Comparison of ENCODE assay signal across 21 mouse cellular contexts in the genomic region with DNA sequence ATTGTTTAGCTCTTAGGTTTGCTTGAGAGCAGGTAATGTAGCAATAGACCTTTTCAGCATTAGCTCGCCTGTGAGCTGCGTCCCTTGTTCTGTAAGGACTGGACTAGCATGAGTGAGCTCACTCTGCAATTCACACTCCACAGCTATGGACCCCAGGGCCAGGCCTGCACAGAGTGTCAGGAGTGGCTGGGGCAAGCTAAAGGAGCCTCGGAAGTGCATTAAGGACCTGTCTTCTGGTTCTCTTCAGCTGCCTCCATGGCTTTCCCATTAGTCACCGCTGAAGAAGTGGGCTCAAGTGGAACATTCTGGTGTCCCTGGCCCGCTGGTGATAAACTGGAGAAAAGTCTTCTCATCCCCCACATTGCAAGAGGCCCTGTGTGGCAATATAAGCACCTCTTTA. TPM values are rescaled to one million over a fixed set of nuclear protein-coding genes. Genes with fewer than 3 reads are reported as not detected.
A peak's percentile ranks its signal among the peaks of the same experiment; 100 is the strongest.
DNase-seq lines count a peak whose midpoint lies in the region; ATAC-seq and TF ChIP-seq lines count a peak whose summit lies in the region.
"Had no signal": no experiment of that assay in that cellular context is flagged by ENCODE, and none has a peak within 500 bp of the region (broad histone marks: within the 10 kb centered on the region; RNA-seq: fewer than 3 reads in every experiment).

No protein-coding gene starts in this region.

- no peaks in the 10 kb centered on the region for H3K36me3 ChIP-seq in heart, embryonic 11.5 days (ENCODE audit: control insufficient read depth, insufficient read depth, low read length)
- H3K36me3 ChIP-seq in heart, adult 2 months (ENCODE audit: control insufficient read depth, insufficient read depth, low read length): no peaks in the 10 kb centered on the region

- WGBS in heart, embryonic 11.5 days (ENCODE audit: insufficient replicate concordance): 53% methylated on average over 5 of the region's 5 CpGs
- 89% methylated on average over 5 of the region's 5 CpGs for WGBS in heart, adult 2 months
- 73% methylated on average over 5 of the region's 5 CpGs for WGBS in lung, adult 2 months

- DNase-seq in heart, adult 2 months: no peak
- peak; percentile 45 to 55 for DNase-seq in lung, adult 18-20 months
- DNase-seq in lung, adult 2 months: no peak
- DNase-seq in lung, postnatal 10 days: peak; percentile 10
- DNase-seq in thymus, postnatal 36 days: no peak
- DNase-seq: adrenal gland, postnatal 14 days; cerebellum, adult 18-20 months; cerebellum, adult 9-11 months; cerebellum, postnatal 36 days; gastrocnemius, postnatal 36 days; heart, adult 18-20 months had no signal

- no peak for TF ChIP-seq EP300 in heart, adult 2 months (IDR thresholded peaks at IDR 0.05; ENCODE audit: insufficient read depth, low read depth, low read length)

- no peak for TF ChIP-seq POLR2A in heart, adult 2 months (IDR thresholded peaks at IDR 0.05; ENCODE audit: insufficient read depth, low read depth, low read length)
- no peak for TF ChIP-seq POLR2A in lung, adult 2 months (IDR thresholded peaks at IDR 0.05; ENCODE audit: borderline replicate concordance, extremely low read depth, low read depth, low read length)

- intact Hi-C loops in heart, adult 2 months (cut with DNase I): no loop called here

- H3K4me1 ChIP-seq in heart, embryonic 11.5 days (ENCODE audit: control insufficient read depth, insufficient read depth, low read length): peaks cover 42% of the 10 kb centered on the region
- H3K4me1 ChIP-seq in heart, adult 2 months (ENCODE audit: control insufficient read depth, insufficient read depth, low read length): no peaks in the 10 kb centered on the region
- no peaks in the 10 kb centered on the region; the same call in none of the 2 replicates for H3K4me1 ChIP-seq in lung, adult 2 months (ENCODE audit: control insufficient read depth, insufficient read depth, low read length)
- H3K4me1 ChIP-seq: hindbrain, embryonic 13.5 days had no signal

- no peak for TF ChIP-seq CTCF in heart, adult 2 months (IDR thresholded peaks at IDR 0.05)
- TF ChIP-seq CTCF in lung, adult 2 months (IDR thresholded peaks at IDR 0.05; ENCODE audit: insufficient read depth, low read length): no peak

- H3K9me3 ChIP-seq in heart, embryonic 11.5 days (replicated peaks; ENCODE audit: control insufficient read depth, low read length): no peaks in the 10 kb centered on the region
- H3K9me3 ChIP-seq: embryonic facial prominence, embryonic 15.5 days; forebrain, embryonic 10.5 days; hindbrain, embryonic 13.5 days had no signal

- H3K4me2 ChIP-seq in heart, embryonic 11.5 days: no peak overlapping the region; the same call in 1 of the 2 replicates
- H3K4me2 ChIP-seq: embryonic facial prominence, embryonic 15.5 days; hindbrain, embryonic 13.5 days had no signal

- no peak for ATAC-seq in heart, embryonic 11.5 days (replicated peaks; ENCODE audit: insufficient number of reproducible peaks, low FRiP score, low TSS enrichment)
- ATAC-seq: activated CD4-positive, CD25-positive, alpha-beta regulatory T cell, adult 4 months; forebrain, embryonic 14.5 days; hindbrain, postnatal 0 days; Patski had no signal

- H3K27me3 ChIP-seq in heart, embryonic 11.5 days (ENCODE audit: control insufficient read depth, insufficient read depth, low read length): no peaks in the 10 kb centered on the region
- no peaks in the 10 kb centered on the region for H3K27me3 ChIP-seq in heart, adult 2 months (ENCODE audit: control insufficient read depth, insufficient read depth, low read length)
- H3K27me3 ChIP-seq: CH12.LX; embryonic facial prominence, embryonic 15.5 days; hindbrain, embryonic 13.5 days; Patski had no signal

- no peaks in the 10 kb centered on the region for H3K79me2 ChIP-seq in heart, adult 2 months (replicated peaks; ENCODE audit: control insufficient read depth, insufficient read depth, low read length)

- H3K4me3 ChIP-seq in heart, embryonic 11.5 days (ENCODE audit: low read depth, low read length): no peak overlapping the region
- no peak overlapping the region for H3K4me3 ChIP-seq in heart, adult 2 months
- H3K4me3 ChIP-seq in lung, adult 2 months (replicated peaks; ENCODE audit: extremely low read depth, low read depth, low read length): no peak overlapping the region
- H3K4me3 ChIP-seq: embryonic facial prominence, embryonic 15.5 days; erythroblast, embryonic 14.5 days; forebrain, embryonic 10.5 days; hindbrain, embryonic 13.5 days had no signal

- no peak overlapping the region for H3K9ac ChIP-seq in heart, embryonic 11.5 days (ENCODE audit: low read depth, low read length)
- H3K9ac ChIP-seq in heart, adult 2 months (ENCODE audit: low read depth, low read length): no peak overlapping the region
- H3K9ac ChIP-seq: embryonic facial prominence, embryonic 15.5 days; hindbrain, embryonic 13.5 days had no signal

- H3K27ac ChIP-seq in heart, embryonic 11.5 days (ENCODE audit: low read depth, low read length): peak overlapping the region; percentile 50; the same call in 1 of the 2 replicates
- no peak overlapping the region for H3K27ac ChIP-seq in heart, adult 2 months
- H3K27ac ChIP-seq: embryonic facial prominence, embryonic 15.5 days; forebrain, embryonic 10.5 days; hindbrain, embryonic 13.5 days; hindbrain, postnatal 0 days had no signal

RNA-seq across cellular contexts. Expression of gene Vps8, which starts 24.5 kb away (rescaled TPM):
- polyA plus RNA-seq in heart, embryonic 11.5 days (2014; fragmentation: Nextera tagmentation; extraction: Ambion mirVana): 22.5 and 26.7 TPM in 2 replicates
- total RNA-seq in heart, adult 2 months (2021): 10 to 100 TPM; 24.1 to 25.5 TPM
- 14.0 and 20.9 TPM in 2 replicates for polyA plus RNA-seq in heart, adult 2 months (2012; rRNA removed)
- polyA plus RNA-seq in lung, adult 2 months (2012; rRNA removed): 13.5 and 13.9 TPM in 2 replicates

Comparison
In these comparisons a context has a peak if more than half of its experiments do, and no peak if none do; other contexts are left out.
1. DNase-seq: peak in lung, adult 18-20 months (2 of 2) and lung, postnatal 10 days (single experiment); none in heart, adult 2 months (0 of 2), lung, adult 2 months (single experiment) and thymus, postnatal 36 days (0 of 2).